Mouse (Mus musculus) kidney, adult 2 months (tissue): ENCODE measurements around the gene Nudt21. TPM values are rescaled to one million over a fixed set of nuclear protein-coding genes. Genes with fewer than 3 reads are reported as not detected.

Experiments used
- DNase-seq: peaks from one replicate; pipeline ENCODE4 v3.0.0; 2021
- H3K27ac ChIP-seq: fragments of 200-500 bp; 2 replicates; pipeline ENCODE4 v1.5.1; 2012; ENCODE audit warnings: low read depth, low read length, control low read depth, inconsistent platforms; ENCODE audit not compliant: insufficient read depth
- H3K27me3 ChIP-seq: fragments of 200-500 bp; replicated peaks from 2 replicates; pipeline ENCODE4 v1.6.1; 2012; ENCODE audit warnings: mild to moderate bottlenecking, moderate library complexity, low read length, inconsistent platforms; ENCODE audit not compliant: control insufficient read depth, insufficient read depth
- H3K36me3 ChIP-seq: fragments of 200-500 bp; 2 replicates; pipeline ENCODE4 v1.6.1; 2012; ENCODE audit warnings: mild to moderate bottlenecking, moderate library complexity, low read length, inconsistent platforms; ENCODE audit not compliant: control insufficient read depth, insufficient read depth
- H3K4me1 ChIP-seq: fragments of 200-500 bp; 2 replicates; pipeline ENCODE4 v1.6.1; 2011; ENCODE audit warnings: low read length; ENCODE audit not compliant: control insufficient read depth, insufficient read depth
- H3K4me3 ChIP-seq: fragments of 200-500 bp; 2 replicates; pipeline ENCODE4 v1.5.1; 2011; ENCODE audit warnings: mild to moderate bottlenecking, low read depth, low read length, control low read depth; ENCODE audit not compliant: insufficient read depth
- CTCF ChIP-seq: fragments of 200-500 bp; conservative IDR thresholded peaks from 2 replicates; pipeline ENCODE4 v1.5.1; 2011; ENCODE audit warnings: low read depth, mild to moderate bottlenecking, control low read depth, low read length, moderate library complexity, mixed read lengths; ENCODE audit not compliant: insufficient read depth, insufficient read length
- POLR2A ChIP-seq: fragments of 200-500 bp; IDR thresholded peaks from one replicate; pipeline ENCODE4 v1.6.1; 2011; ENCODE audit warnings: low read depth, low read length, control low read depth
- WGBS: fragments of 180-500 bp; shearing (Covaris S2); methylation state at CpG from one replicate; pipeline ENCODE4 v1.1.7; 2018; 5-methylcytosine and 5-hydroxymethylcytosine counted together
- polyA plus RNA-seq: library from polyadenylated mRNA; depleted of rRNA; stranded (reverse); fragments of >200 nt; gene quantifications from 2 replicates; pipeline ENCODE4 v1.2.3, GENCODE M21; 2012; rRNA removed

Gene Nudt21
- polyA plus RNA-seq, 1 experiment, result 22.1 TPM

DNA sequence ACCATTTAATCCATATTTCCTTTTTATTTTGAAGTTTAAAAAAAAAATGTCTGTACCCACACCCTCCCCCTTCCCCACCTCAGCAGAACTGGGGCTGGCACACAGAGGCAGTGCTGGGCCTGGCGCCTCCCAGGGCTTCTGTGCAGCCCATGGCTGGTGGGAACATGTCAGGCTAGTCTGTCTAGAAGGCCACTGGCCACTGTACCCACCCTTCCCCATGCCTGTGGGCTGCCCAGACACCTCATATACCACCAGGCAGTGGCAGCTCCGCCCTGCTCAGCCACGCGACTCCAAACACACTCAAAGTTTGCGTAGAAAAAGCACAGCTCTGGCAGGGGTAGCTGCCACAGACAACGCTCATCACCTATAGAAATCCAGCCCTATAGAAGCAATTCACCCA, 68.5 kb downstream of the Nudt21 start:
- WGBS, result 83% methylated on average over 6 of the region's 6 CpGs
- Histone ChIP-seq H3K27ac (no peak overlapping the region), H3K4me1 (no peaks in the 10 kb centered on the region), H3K36me3 (peaks cover 3% of the 10 kb centered on the region), H3K27me3 (no peaks in the 10 kb centered on the region), H3K4me3 (no peak overlapping the region)
- DNase-seq, result no peak
- no peak for TF ChIP-seq CTCF
- no peak for TF ChIP-seq POLR2A

Other genes starting within 250 kb of the Nudt21 start
- 4.6 and 4.9 TPM in 2 replicates for gene Gnao1, start 227.1 kb downstream of the Nudt21 start, polyA plus RNA-seq
- gene Amfr, start 24.2 kb downstream of the Nudt21 start, polyA plus RNA-seq, result 171 and 204 TPM in 2 replicates
- 6.6 and 8.7 TPM in 2 replicates for gene Ogfod1, start 167 bp upstream of the Nudt21 start, polyA plus RNA-seq
- gene Bbs2, start 61.9 kb upstream of the Nudt21 start, polyA plus RNA-seq, result 31.3 and 31.4 TPM in 2 replicates
- not detected in 2 replicates for gene Mt4, start 100.2 kb upstream of the Nudt21 start, polyA plus RNA-seq
- 4.2 and 8.4 TPM in 2 replicates for gene Mt3, start 115.6 kb upstream of the Nudt21 start, polyA plus RNA-seq
- gene Mt2, start 135.6 kb upstream of the Nudt21 start, polyA plus RNA-seq, result 57.6 and 80.2 TPM in 2 replicates
- gene Mt1, start 142.1 kb upstream of the Nudt21 start, polyA plus RNA-seq, result 906 and 994 TPM in 2 replicates
- 11.2 and 11.9 TPM in 2 replicates for gene Nup93, start 177.5 kb upstream of the Nudt21 start, polyA plus RNA-seq